Mouse (Mus musculus) spleen, adult 2 months (tissue): ENCODE data around the gene Fam120c. TPM values are rescaled to one million over a fixed set of nuclear protein-coding genes. Genes with fewer than 3 reads are reported as not detected.
"Not testable (repeated sequence)": the region's sequence is repeated elsewhere in the genome, so short reads cannot be mapped to it uniquely, and the experiment has no call there.

ENCODE experiments used
- DNase-seq, 2 experiments: peaks; one replicate each; pipeline versions ENCODE4 v3.0.0 to v3.0.0-alpha.2; 2012 to 2021; ENCODE audit warnings: low spot score in 2 of 2, low read depth in 1 of 2
- H3K27ac ChIP-seq: fragments of 200-500 bp; 2 replicates; pipeline ENCODE4 v1.5.1; 2012; ENCODE audit warnings: low read length, inconsistent platforms; ENCODE audit not compliant: insufficient read depth
- H3K27me3 ChIP-seq: fragments of 200-500 bp; 2 replicates; pipeline ENCODE4 v1.6.1; 2012; ENCODE audit warnings: mild to moderate bottlenecking, moderate library complexity, low read length, inconsistent platforms; ENCODE audit not compliant: control insufficient read depth, insufficient read depth
- H3K36me3 ChIP-seq: fragments of 200-500 bp; 2 replicates; pipeline ENCODE4 v1.6.1; 2012; ENCODE audit warnings: mild to moderate bottlenecking, low read length, inconsistent platforms; ENCODE audit not compliant: control insufficient read depth, insufficient read depth
- H3K4me1 ChIP-seq: fragments of 200-500 bp; 2 replicates; pipeline ENCODE4 v1.6.1; 2011; ENCODE audit warnings: inconsistent platforms; ENCODE audit not compliant: control insufficient read depth, insufficient read depth, insufficient read length
- H3K4me3 ChIP-seq: fragments of 200-500 bp; 2 replicates; pipeline ENCODE4 v1.5.1; 2011; ENCODE audit warnings: mild to moderate bottlenecking, inconsistent platforms; ENCODE audit not compliant: insufficient read depth, insufficient read length; ENCODE audit errors: extremely low read depth
- CTCF ChIP-seq: fragments of 200-500 bp; IDR thresholded peaks from 2 replicates; pipeline ENCODE4 v1.5.1; 2011; ENCODE audit warnings: mild to moderate bottlenecking, inconsistent platforms; ENCODE audit not compliant: insufficient read depth, insufficient read length, insufficient replicate concordance; ENCODE audit errors: extremely low read depth
- POLR2A ChIP-seq: fragments of 200-500 bp; IDR thresholded peaks from 2 replicates; pipeline ENCODE4 v1.6.1; 2011; ENCODE audit warnings: low read depth, low read length, inconsistent platforms
- WGBS: fragments of 180-500 bp; shearing (Covaris S2); methylation state at CpG from one replicate; pipeline ENCODE4 v1.1.7; 2018; 5-methylcytosine and 5-hydroxymethylcytosine counted together
- polyA plus RNA-seq: library from polyadenylated mRNA; depleted of rRNA; stranded (reverse); fragments of >200 nt; gene quantifications from 2 replicates; pipeline ENCODE4 v1.2.3, GENCODE M21; 2012

Gene Fam120c
- polyA plus RNA-seq, 1 experiment: 1.5 TPM

- no peak overlapping the region for H3K27ac ChIP-seq
- H3K4me3 ChIP-seq: no peak overlapping the region
- H3K4me1 ChIP-seq: no peaks in the 10 kb centered on the region
- 88% methylated on average over 3 of the region's 3 CpGs for WGBS
- H3K36me3 ChIP-seq: no peaks in the 10 kb centered on the region
- no peak for TF ChIP-seq POLR2A
- TF ChIP-seq CTCF: no peak
- DNase-seq: no peak
- H3K27me3 ChIP-seq: no peaks in the 10 kb centered on the region
These were observed 144.2 kb downstream of the Fam120c start for GRCm38 (mm10) chrX:151488128-151488527.

GRCm38 (mm10) chrX:151493269-151493668 is 149.3 kb downstream of the Fam120c start:
- not testable (repeated sequence) for H3K27me3 ChIP-seq, H3K36me3 ChIP-seq, H3K4me3 ChIP-seq, H3K4me1 ChIP-seq, DNase-seq, H3K27ac ChIP-seq
- 91% methylated on average over 4 of the region's 4 CpGs for WGBS

- H3K27ac ChIP-seq: no peak overlapping the region
These were observed 152.6 kb downstream of the Fam120c start for GRCm38 (mm10) chrX:151496596-151496995.

GRCm38 (mm10) chrX:151508536-151508935 is 164.6 kb downstream of the Fam120c start:
- Histone ChIP-seq H3K27ac (no peak overlapping the region), H3K4me3 (no peak overlapping the region)
- TF ChIP-seq CTCF: no peak

More at GRCm38 (mm10) chrX:151496596-151496995, 152.6 kb downstream of the Fam120c start:
- Histone ChIP-seq H3K4me1 (no peaks in the 10 kb centered on the region), H3K27me3 (no peaks in the 10 kb centered on the region), H3K4me3 (no peak overlapping the region), H3K36me3 (no peaks in the 10 kb centered on the region)
- DNase-seq: no peak
- 60% methylated on average over 1 of the region's 1 CpGs for WGBS
- TF ChIP-seq POLR2A: no peak
- TF ChIP-seq CTCF: no peak

GRCm38 (mm10) chrX:151509906-151510305 is 165.9 kb downstream of the Fam120c start:
- WGBS: 100% methylated on average over 1 of the region's 1 CpGs
- Histone ChIP-seq H3K27me3 (no peaks in the 10 kb centered on the region), H3K36me3 (no peaks in the 10 kb centered on the region), H3K4me1 (no peaks in the 10 kb centered on the region), H3K27ac (no peak overlapping the region), H3K4me3 (no peak overlapping the region)
- TF ChIP-seq CTCF (no peak), POLR2A (no peak)
- DNase-seq: no peak

More at GRCm38 (mm10) chrX:151508536-151508935, 164.6 kb downstream of the Fam120c start:
- H3K27me3 ChIP-seq: no peaks in the 10 kb centered on the region
- no peak for DNase-seq
- H3K4me1 ChIP-seq: no peaks in the 10 kb centered on the region
- no peaks in the 10 kb centered on the region for H3K36me3 ChIP-seq

- WGBS: 85% methylated on average over 3 of the region's 3 CpGs
- no peak overlapping the region for H3K4me3 ChIP-seq
- no peaks in the 10 kb centered on the region for H3K27me3 ChIP-seq
- TF ChIP-seq CTCF (no peak), POLR2A (no peak)
- no peaks in the 10 kb centered on the region for H3K36me3 ChIP-seq
- no peak overlapping the region for H3K27ac ChIP-seq
- DNase-seq: no peak
- H3K4me1 ChIP-seq: no peaks in the 10 kb centered on the region
These were observed 169.1 kb downstream of the Fam120c start for GRCm38 (mm10) chrX:151513066-151513465.

- no peaks in the 10 kb centered on the region for H3K4me1 ChIP-seq
- H3K27ac ChIP-seq: no peak overlapping the region
- no peak for DNase-seq
- 90% methylated on average over 2 of the region's 2 CpGs for WGBS
- no peaks in the 10 kb centered on the region for H3K27me3 ChIP-seq
- H3K36me3 ChIP-seq: no peaks in the 10 kb centered on the region
- TF ChIP-seq POLR2A (no peak), CTCF (no peak)
- no peak overlapping the region for H3K4me3 ChIP-seq
These were observed 169.7 kb downstream of the Fam120c start for GRCm38 (mm10) chrX:151513694-151514093.
